Mouse (Mus musculus): Measurements from ENCODE around the gene Nectin2. TPM values are rescaled to one million over a fixed set of nuclear protein-coding genes. Genes with fewer than 3 reads are reported as not detected.

The Nectin2 gene
- polyA plus RNA-seq, 1 experiment from 2014 or later = 93.1 TPM

DNA sequence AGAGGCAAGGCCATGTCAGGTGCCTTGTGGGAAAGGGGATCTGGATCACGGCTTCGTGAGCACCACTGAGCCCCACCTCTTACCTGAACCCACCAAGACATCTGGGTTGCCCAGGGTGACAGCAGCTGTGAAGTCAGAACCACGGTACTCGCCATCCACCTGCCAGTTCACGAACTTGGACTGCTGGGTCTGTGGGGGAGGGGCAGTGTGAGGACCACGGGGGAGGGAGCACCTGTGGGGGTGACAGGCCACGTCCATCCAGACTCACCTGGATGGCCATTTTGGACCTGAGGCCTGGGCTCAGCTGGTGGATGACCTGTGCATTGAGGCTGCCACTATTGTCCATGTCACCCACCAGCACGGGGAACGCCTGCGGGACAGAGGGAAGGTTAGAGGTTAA is 39.6 kb downstream of the Nectin2 start:
- no peak for TF ChIP-seq CTCF (IDR thresholded peaks at IDR 0.05; ENCODE audit: low read depth)
- H3K4me1 ChIP-seq (replicated peaks; ENCODE audit: control insufficient read depth, insufficient read depth, low read length) = no peaks in the 10 kb centered on the region
- no peak overlapping the region for H3K4me3 ChIP-seq (ENCODE audit: low read depth, low read length)
- no peak for ATAC-seq
- no peaks in the 10 kb centered on the region for H3K27me3 ChIP-seq (replicated peaks; ENCODE audit: control insufficient read depth, insufficient read depth, low read length)
- H3K9me3 ChIP-seq (ENCODE audit: control insufficient read depth) = no peaks in the 10 kb centered on the region
- WGBS = 92% methylated on average over 10 of the region's 10 CpGs
- no peak overlapping the region for H3K27ac ChIP-seq (ENCODE audit: low read depth, low read length)
- H3K9ac ChIP-seq (ENCODE audit: low read depth, low read length) = no peak overlapping the region
- H3K36me3 ChIP-seq (ENCODE audit: control insufficient read depth, insufficient read depth) = peaks cover 53% of the 10 kb centered on the region
- H3K4me2 ChIP-seq (replicated peaks; ENCODE audit: low read depth) = no peak overlapping the region

DNA sequence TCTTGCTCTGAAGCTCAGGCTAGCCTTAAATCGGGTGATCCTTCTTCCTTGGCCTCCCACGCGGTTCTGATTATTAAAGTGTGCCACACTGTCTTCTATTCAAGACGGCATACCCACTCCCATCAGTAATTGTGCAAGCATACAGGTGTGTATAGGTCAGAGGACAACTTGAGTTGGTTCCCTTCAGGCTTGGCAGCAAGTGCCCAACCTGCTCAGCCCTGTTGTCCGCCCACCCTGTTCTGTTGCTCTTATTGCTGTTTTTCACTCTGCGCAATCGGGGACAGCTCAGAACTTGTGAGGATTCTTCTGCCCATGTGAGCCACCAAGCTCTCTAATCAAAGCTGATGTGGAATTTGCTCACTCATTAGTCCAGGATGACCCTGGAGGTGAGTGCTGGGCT is 45.0 kb downstream of the Nectin2 start:
- Histone ChIP-seq H3K4me3 (ENCODE audit: low read depth, low read length) (no peak overlapping the region), H3K27me3 (replicated peaks; ENCODE audit: control insufficient read depth, insufficient read depth, low read length) (no peaks in the 10 kb centered on the region), H3K4me2 (replicated peaks; ENCODE audit: low read depth) (no peak overlapping the region), H3K27ac (ENCODE audit: low read depth, low read length) (no peak overlapping the region), H3K4me1 (replicated peaks; ENCODE audit: control insufficient read depth, insufficient read depth, low read length) (peaks cover 2% of the 10 kb centered on the region; the same call in 1 of the 2 replicates), H3K9me3 (ENCODE audit: control insufficient read depth) (no peaks in the 10 kb centered on the region), H3K36me3 (ENCODE audit: control insufficient read depth, insufficient read depth) (peaks cover 52% of the 10 kb centered on the region), H3K9ac (ENCODE audit: low read depth, low read length) (no peak overlapping the region)
- TF ChIP-seq CTCF (IDR thresholded peaks at IDR 0.05; ENCODE audit: low read depth) = no peak
- no peak for ATAC-seq
- WGBS = 94% methylated on average over 7 of the region's 7 CpGs

DNA sequence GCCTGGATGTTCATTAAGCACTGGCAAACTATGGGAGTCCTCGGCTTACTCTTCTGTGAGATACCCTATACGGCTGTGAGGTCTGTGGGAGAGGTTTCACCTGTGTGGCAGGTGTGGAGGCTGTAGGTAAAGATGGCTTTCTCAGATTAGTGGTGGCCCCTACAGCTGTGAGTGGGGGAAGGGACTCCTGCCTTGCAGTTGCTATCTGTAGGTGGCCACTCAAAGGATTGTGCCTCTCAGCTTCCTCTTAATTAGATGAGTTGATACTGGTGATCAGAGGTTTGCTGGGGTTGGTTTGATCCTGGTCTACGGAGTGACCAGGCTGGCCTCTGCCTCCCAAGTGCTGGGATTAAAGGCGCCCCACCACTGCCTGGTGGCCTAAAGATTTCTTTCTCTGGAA is 45.8 kb downstream of the Nectin2 start:
- Histone ChIP-seq H3K27ac (ENCODE audit: low read depth, low read length) (no peak overlapping the region), H3K4me1 (replicated peaks; ENCODE audit: control insufficient read depth, insufficient read depth, low read length) (peaks cover 4% of the 10 kb centered on the region), H3K4me2 (replicated peaks; ENCODE audit: low read depth) (no peak overlapping the region), H3K27me3 (replicated peaks; ENCODE audit: control insufficient read depth, insufficient read depth, low read length) (no peaks in the 10 kb centered on the region), H3K9me3 (ENCODE audit: control insufficient read depth) (no peaks in the 10 kb centered on the region), H3K36me3 (ENCODE audit: control insufficient read depth, insufficient read depth) (peaks cover 46% of the 10 kb centered on the region), H3K4me3 (ENCODE audit: low read depth, low read length) (no peak overlapping the region), H3K9ac (ENCODE audit: low read depth, low read length) (no peak overlapping the region)
- TF ChIP-seq CTCF (IDR thresholded peaks at IDR 0.05; ENCODE audit: low read depth) = no peak
- ATAC-seq = no peak
- whole genome bisulfite sequencing = 82% methylated on average over 4 of the region's 4 CpGs

DNA sequence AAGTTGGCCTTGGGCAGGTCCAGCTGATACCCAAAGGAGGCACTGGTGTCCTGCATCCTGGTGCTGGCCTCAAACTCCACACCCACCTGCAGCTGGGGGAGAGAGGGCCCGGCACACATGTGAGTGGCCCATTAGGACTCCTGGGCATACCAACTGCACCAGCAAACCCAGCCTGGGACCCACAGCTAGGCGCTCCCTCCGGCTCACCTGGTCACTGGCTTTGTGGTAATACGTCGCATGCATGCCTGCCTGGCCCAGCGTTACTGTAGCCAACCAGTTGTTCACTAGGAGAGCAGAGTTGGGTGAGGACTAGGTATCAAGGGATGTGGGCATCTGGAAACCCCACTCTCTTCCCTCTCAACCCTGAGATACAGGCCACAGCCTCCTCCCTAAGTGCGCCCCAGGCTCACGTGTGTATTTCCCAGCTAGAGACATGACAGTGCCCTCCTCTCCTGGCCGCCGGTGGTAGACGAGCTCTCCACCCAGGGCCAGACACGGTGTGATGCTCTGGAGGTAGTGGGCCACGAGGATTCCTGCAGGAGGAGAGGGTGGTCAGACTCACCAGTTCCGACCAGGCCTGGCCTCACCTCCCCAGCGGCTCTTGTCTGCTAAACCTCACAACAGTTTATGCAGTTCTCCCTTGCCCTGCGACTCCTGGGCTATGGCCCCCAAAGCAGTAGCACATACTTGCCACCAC is 47.3 kb downstream of the Nectin2 start:
- Histone ChIP-seq H3K4me2 (replicated peaks; ENCODE audit: low read depth) (no peak overlapping the region), H3K36me3 (ENCODE audit: control insufficient read depth, insufficient read depth) (peaks cover 32% of the 10 kb centered on the region), H3K9me3 (ENCODE audit: control insufficient read depth) (no peaks in the 10 kb centered on the region), H3K27me3 (replicated peaks; ENCODE audit: control insufficient read depth, insufficient read depth, low read length) (no peaks in the 10 kb centered on the region), H3K27ac (ENCODE audit: low read depth, low read length) (no peak overlapping the region), H3K4me1 (replicated peaks; ENCODE audit: control insufficient read depth, insufficient read depth, low read length) (peaks cover 9% of the 10 kb centered on the region), H3K4me3 (ENCODE audit: low read depth, low read length) (no peak overlapping the region), H3K9ac (ENCODE audit: low read depth, low read length) (no peak overlapping the region)
- ATAC-seq = no peak
- no peak for TF ChIP-seq CTCF (IDR thresholded peaks at IDR 0.05; ENCODE audit: low read depth)
- 88% methylated on average over 16 of the region's 16 CpGs for WGBS

DNA sequence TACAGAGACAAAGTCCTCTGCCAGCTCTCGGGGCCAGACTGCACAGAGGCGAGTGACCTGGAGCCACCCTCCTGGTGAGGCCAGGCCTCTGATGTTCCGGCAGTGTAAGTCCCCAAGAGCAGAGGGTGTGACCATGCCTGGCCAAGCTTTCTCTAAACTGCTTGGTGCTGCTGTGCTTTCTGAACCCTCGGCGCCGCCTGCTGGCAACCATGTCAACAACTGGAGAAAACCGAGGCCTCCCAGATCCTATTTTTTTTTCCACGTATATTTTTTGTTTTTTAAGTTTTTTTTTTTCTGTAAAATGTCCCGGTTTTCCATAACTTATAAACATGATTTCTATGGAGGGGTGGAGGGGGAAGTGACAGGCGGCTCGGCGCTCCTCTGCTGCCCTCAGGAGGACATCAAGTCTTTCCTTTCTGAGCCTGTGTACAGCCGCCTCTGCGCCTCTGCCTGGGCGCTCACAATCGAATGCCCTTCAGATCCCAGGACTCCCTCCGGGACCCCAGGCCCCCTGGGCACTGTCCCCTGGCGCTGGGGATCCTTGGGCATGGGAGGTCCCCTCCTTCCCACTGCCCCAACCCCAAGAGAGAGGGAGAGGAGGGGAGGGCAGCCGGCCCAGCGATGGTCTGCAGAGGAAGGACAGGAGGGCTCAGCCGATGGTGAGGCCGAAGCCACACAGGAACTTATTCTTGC is 49.1 kb downstream of the Nectin2 start:
- no peak overlapping the region for H3K4me3 ChIP-seq (ENCODE audit: low read depth, low read length)
- peaks cover 9% of the 10 kb centered on the region for H3K4me1 ChIP-seq (replicated peaks; ENCODE audit: control insufficient read depth, insufficient read depth, low read length)
- peaks cover 21% of the 10 kb centered on the region for H3K36me3 ChIP-seq (ENCODE audit: control insufficient read depth, insufficient read depth)
- no peaks in the 10 kb centered on the region for H3K27me3 ChIP-seq (replicated peaks; ENCODE audit: control insufficient read depth, insufficient read depth, low read length)
- WGBS = 26% methylated on average over 22 of the region's 22 CpGs
- peak; percentile 96 for ATAC-seq
- peak overlapping the region; percentile 37 for H3K4me2 ChIP-seq (replicated peaks; ENCODE audit: low read depth)
- peak; percentile 89 for TF ChIP-seq CTCF (IDR thresholded peaks at IDR 0.05; ENCODE audit: low read depth)
- H3K27ac ChIP-seq (ENCODE audit: low read depth, low read length) = peak overlapping the region; percentile 83
- no peaks in the 10 kb centered on the region for H3K9me3 ChIP-seq (ENCODE audit: control insufficient read depth)
- no peak overlapping the region for H3K9ac ChIP-seq (ENCODE audit: low read depth, low read length)

DNA sequence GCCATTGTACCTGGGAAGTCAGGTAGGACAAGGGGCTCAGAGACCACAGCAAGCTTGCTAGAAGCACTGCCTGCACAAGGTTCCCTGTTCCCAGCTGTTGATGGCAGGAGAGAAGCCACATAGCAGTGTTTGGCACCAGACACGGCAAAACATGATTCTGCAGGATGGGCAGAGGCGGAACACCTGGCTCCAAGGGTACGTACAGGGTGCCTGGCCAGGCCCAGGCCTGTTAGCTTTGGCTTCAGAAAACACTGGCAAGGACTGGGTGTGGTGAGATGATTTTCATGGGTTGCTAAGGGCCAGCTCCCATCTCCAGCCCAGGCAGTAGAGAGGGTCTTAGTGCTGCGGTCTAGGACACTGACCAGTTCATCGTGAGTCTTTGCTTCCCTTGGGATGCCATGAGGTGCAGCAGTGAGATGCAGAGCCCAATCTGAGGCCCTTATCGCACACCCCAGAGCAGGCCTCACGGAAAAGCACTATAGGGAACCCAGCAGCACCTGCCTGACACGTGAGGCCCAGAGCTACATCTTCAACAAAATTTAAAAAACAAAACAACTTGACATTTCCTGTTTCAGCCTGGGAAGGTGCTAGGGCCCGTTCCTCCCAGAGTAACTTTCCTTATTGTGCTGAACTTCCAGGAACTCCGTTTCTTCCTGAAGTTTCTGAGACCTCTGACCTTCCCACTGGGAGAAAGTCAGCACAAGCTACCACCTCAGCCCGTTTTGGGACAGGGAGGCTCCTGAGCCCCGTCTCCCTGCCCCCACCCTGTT is 49.8 kb downstream of the Nectin2 start:
- no peak overlapping the region for H3K4me3 ChIP-seq (ENCODE audit: low read depth, low read length)
- WGBS = 29% methylated on average over 12 of the region's 12 CpGs

More for the DNA sequence above, 49.8 kb downstream of the Nectin2 start:
- Histone ChIP-seq H3K27me3 (replicated peaks; ENCODE audit: control insufficient read depth, insufficient read depth, low read length) (no peaks in the 10 kb centered on the region), H3K4me1 (replicated peaks; ENCODE audit: control insufficient read depth, insufficient read depth, low read length) (peaks cover 9% of the 10 kb centered on the region), H3K4me2 (replicated peaks; ENCODE audit: low read depth) (peak overlapping the region; percentile 37; the same call in 1 of the 2 replicates), H3K9me3 (ENCODE audit: control insufficient read depth) (no peaks in the 10 kb centered on the region), H3K9ac (ENCODE audit: low read depth, low read length) (no peak overlapping the region), H3K27ac (ENCODE audit: low read depth, low read length) (peak overlapping the region; percentile 83), H3K36me3 (ENCODE audit: control insufficient read depth, insufficient read depth) (peaks cover 21% of the 10 kb centered on the region)
- ATAC-seq = peak; percentile 64
- TF ChIP-seq CTCF (IDR thresholded peaks at IDR 0.05; ENCODE audit: low read depth) = no peak

Data from intestine, postnatal 0 days (tissue).